Mouse (Mus musculus) myocyte (in vitro differentiated cells): Measurements from ENCODE around the gene Son. TPM values are rescaled to one million over a fixed set of nuclear protein-coding genes. Genes with fewer than 3 reads are reported as not detected.
A peak's percentile ranks its signal among the peaks of the same experiment; 100 is the strongest.

ENCODE experiments used
- H3K27me3 ChIP-seq: one replicate; pipeline ENCODE4 v1.6.1; 2011; ENCODE audit not compliant: control insufficient read depth, insufficient read depth, insufficient read length
- H3K36me3 ChIP-seq: one replicate; pipeline ENCODE4 v1.6.1; 2011; ENCODE audit not compliant: control insufficient read depth, insufficient read depth
- H3K4me2 ChIP-seq: one replicate; pipeline ENCODE4 v1.6.1; 2011; ENCODE audit warnings: low read depth, control low read depth
- H3K4me3 ChIP-seq: one replicate; pipeline ENCODE4 v1.5.1; 2011; ENCODE audit warnings: mild to moderate bottlenecking, control low read depth, moderate library complexity
- H3K79me2 ChIP-seq: one replicate; pipeline ENCODE4 v1.6.1; 2011; ENCODE audit not compliant: control insufficient read depth, insufficient read depth
- H3ac ChIP-seq: one replicate; pipeline ENCODE4 v1.6.1; 2011; ENCODE audit not compliant: control insufficient read depth, insufficient read length
- CEBPB ChIP-seq: IDR thresholded peaks from 2 replicates; pipeline ENCODE4 v1.6.1; 2011; ENCODE audit warnings: mild to moderate bottlenecking, moderate library complexity; ENCODE audit not compliant: poor library complexity, insufficient read depth, severe bottlenecking
- E2F4 ChIP-seq: IDR thresholded peaks from one replicate; pipeline ENCODE4 v1.6.1; 2011; ENCODE audit warnings: mild to moderate bottlenecking, control low read depth, moderate library complexity; ENCODE audit not compliant: insufficient read depth
- MAX ChIP-seq: IDR thresholded peaks from one replicate; pipeline ENCODE4 v1.6.1; 2011; ENCODE audit warnings: low read depth, mild to moderate bottlenecking, control low read depth
- MYOD1 ChIP-seq, 3 experiments: IDR thresholded peaks; one replicate each; pipeline ENCODE4 v1.6.1; 2011; ENCODE audit warnings: control low read depth in 2 of 3, low read depth in 2 of 3, mild to moderate bottlenecking in 2 of 3, moderate library complexity in 1 of 3; ENCODE audit not compliant: insufficient read length in 2 of 3, control insufficient read depth in 1 of 3
- MYOG ChIP-seq, 3 experiments: IDR thresholded peaks; one replicate each; pipeline ENCODE4 v1.6.1; 2011; ENCODE audit warnings: control low read depth in 2 of 3, low read depth in 2 of 3, mild to moderate bottlenecking in 2 of 3; ENCODE audit not compliant: insufficient read length in 2 of 3, control insufficient read depth in 1 of 3, insufficient read depth in 1 of 3
- POLR2A ChIP-seq: IDR thresholded peaks from one replicate; pipeline ENCODE4 v1.6.1; 2011; ENCODE audit warnings: low read depth, mild to moderate bottlenecking, control low read depth, moderate library complexity; ENCODE audit not compliant: insufficient read length
- POLR2AphosphoS2 ChIP-seq: IDR thresholded peaks from one replicate; pipeline ENCODE4 v1.6.1; 2011; ENCODE audit warnings: low read depth, control low read depth; ENCODE audit not compliant: insufficient read length
- REST ChIP-seq: IDR thresholded peaks from one replicate; pipeline ENCODE4 v1.6.1; 2011; ENCODE audit warnings: mild to moderate bottlenecking, control low read depth, moderate library complexity; ENCODE audit not compliant: insufficient read depth, insufficient read length
- SRF ChIP-seq: IDR thresholded peaks from one replicate; pipeline ENCODE4 v1.6.1; 2011; ENCODE audit warnings: low read depth; ENCODE audit not compliant: control insufficient read depth, insufficient read length
- TCF12 ChIP-seq: IDR thresholded peaks from one replicate; pipeline ENCODE4 v1.6.1; 2011; ENCODE audit warnings: mild to moderate bottlenecking, control low read depth; ENCODE audit not compliant: poor library complexity, insufficient read depth, severe bottlenecking
- TCF3 ChIP-seq: IDR thresholded peaks from one replicate; pipeline ENCODE4 v1.6.1; 2011; ENCODE audit warnings: low read depth, control low read depth; ENCODE audit not compliant: insufficient read length
- USF1 ChIP-seq: IDR thresholded peaks from one replicate; pipeline ENCODE4 v1.6.1; 2011; ENCODE audit warnings: low read depth, mild to moderate bottlenecking, control low read depth, moderate library complexity
- polyA plus RNA-seq: library from polyadenylated mRNA; unstranded; fragments of >200 nt; fragmentation: generic; extraction: Trizol; gene quantifications from one replicate; pipeline ENCODE4 v1.2.1, GENCODE M21; 2012; ENCODE audit warnings: missing spikeins

Gene Son
- polyA plus RNA-seq, 1 experiment = 48.7 TPM

GRCm38 (mm10) chr16:91704603-91705340 lies 57.5 kb downstream of the Son start:
- H3K36me3 ChIP-seq = peaks cover 26% of the 10 kb centered on the region
- TF ChIP-seq SRF (no peak), POLR2A (no peak), E2F4 (no peak), TCF12 (no peak)
- H3K79me2 ChIP-seq = no peaks in the 10 kb centered on the region
- H3K27me3 ChIP-seq = no peaks in the 10 kb centered on the region
- no peak overlapping the region for H3K4me3 ChIP-seq
- H3ac ChIP-seq = no peak overlapping the region
- no peak overlapping the region for H3K4me2 ChIP-seq

DNA sequence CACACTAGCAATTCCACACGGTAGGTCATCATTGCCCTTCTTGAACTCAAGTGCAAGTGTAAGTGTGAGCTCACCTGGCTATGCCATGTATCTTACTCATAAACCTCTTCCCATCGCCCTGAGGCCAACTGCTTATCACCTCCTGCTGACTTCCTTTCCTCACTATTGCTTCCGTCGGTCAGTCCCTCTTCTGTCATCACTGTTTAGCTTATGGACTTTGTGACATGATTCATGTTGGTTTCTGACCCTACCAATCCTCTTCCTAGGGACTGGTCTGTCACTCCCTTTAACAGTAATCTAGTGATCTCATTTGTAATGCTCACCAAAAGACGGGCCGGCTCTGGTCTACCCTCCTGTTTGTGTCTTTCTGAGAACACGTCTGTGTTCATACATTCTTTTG lies 62.9 kb downstream of the Son start:
- Histone ChIP-seq H3K4me3 (no peak overlapping the region), H3K27me3 (no peaks in the 10 kb centered on the region), H3K4me2 (no peak overlapping the region), H3K79me2 (no peaks in the 10 kb centered on the region), H3K36me3 (peaks cover 38% of the 10 kb centered on the region), H3ac (no peak overlapping the region)
- TF ChIP-seq POLR2AphosphoS2 = no peak
- no peak for TF ChIP-seq REST
- TF ChIP-seq TCF3 = no peak
- TF ChIP-seq SRF = no peak
- TF ChIP-seq MYOG (IDR thresholded peaks at IDR 0.05; ENCODE audit: control insufficient read depth in 1 of 3, insufficient read depth in 1 of 3, insufficient read length in 2 of 3, low read depth in 2 of 3) = no peak
- TF ChIP-seq USF1 = no peak
- no peak for TF ChIP-seq POLR2A
- no peak for TF ChIP-seq E2F4
- no peak for TF ChIP-seq MAX
- no peak for TF ChIP-seq TCF12
- TF ChIP-seq CEBPB = no peak
- TF ChIP-seq MYOD1 (IDR thresholded peaks at IDR 0.05; ENCODE audit: control insufficient read depth in 1 of 3, insufficient read length in 2 of 3, low read depth in 2 of 3) = no peak

- Histone ChIP-seq H3K36me3 (peaks cover 27% of the 10 kb centered on the region), H3K79me2 (peaks cover 6% of the 10 kb centered on the region), H3K4me2 (no peak overlapping the region), H3ac (no peak overlapping the region), H3K27me3 (no peaks in the 10 kb centered on the region), H3K4me3 (no peak overlapping the region)
- TF ChIP-seq REST (no peak), MYOD1 (IDR thresholded peaks at IDR 0.05; ENCODE audit: control insufficient read depth in 1 of 3, insufficient read length in 2 of 3, low read depth in 2 of 3) (peak in 2 of 3 experiments; percentile 24 to 82), TCF12 (no peak), POLR2AphosphoS2 (peak; percentile 31), SRF (no peak), MYOG (IDR thresholded peaks at IDR 0.05; ENCODE audit: control insufficient read depth in 1 of 3, insufficient read depth in 1 of 3, insufficient read length in 2 of 3, low read depth in 2 of 3) (peak in 2 of 3 experiments; percentile 45 to 71)
These were observed 69.6 kb downstream of the Son start for GRCm38 (mm10) chr16:91716927-91717349.

GRCm38 (mm10) chr16:91717399-91717798 lies 70.1 kb downstream of the Son start:
- H3K4me2 ChIP-seq = no peak overlapping the region
- H3ac ChIP-seq = no peak overlapping the region
- H3K27me3 ChIP-seq = no peaks in the 10 kb centered on the region
- no peak for TF ChIP-seq POLR2AphosphoS2
- no peak for TF ChIP-seq SRF
- no peak for TF ChIP-seq CEBPB
- no peak for TF ChIP-seq REST
- no peak for TF ChIP-seq TCF3
- TF ChIP-seq MYOD1 (IDR thresholded peaks at IDR 0.05; ENCODE audit: control insufficient read depth in 1 of 3, insufficient read length in 2 of 3, low read depth in 2 of 3) = no peak
- no peak for TF ChIP-seq USF1
- TF ChIP-seq MAX = no peak
- peaks cover 27% of the 10 kb centered on the region for H3K36me3 ChIP-seq
- H3K79me2 ChIP-seq = peaks cover 6% of the 10 kb centered on the region
- H3K4me3 ChIP-seq = no peak overlapping the region

DNA sequence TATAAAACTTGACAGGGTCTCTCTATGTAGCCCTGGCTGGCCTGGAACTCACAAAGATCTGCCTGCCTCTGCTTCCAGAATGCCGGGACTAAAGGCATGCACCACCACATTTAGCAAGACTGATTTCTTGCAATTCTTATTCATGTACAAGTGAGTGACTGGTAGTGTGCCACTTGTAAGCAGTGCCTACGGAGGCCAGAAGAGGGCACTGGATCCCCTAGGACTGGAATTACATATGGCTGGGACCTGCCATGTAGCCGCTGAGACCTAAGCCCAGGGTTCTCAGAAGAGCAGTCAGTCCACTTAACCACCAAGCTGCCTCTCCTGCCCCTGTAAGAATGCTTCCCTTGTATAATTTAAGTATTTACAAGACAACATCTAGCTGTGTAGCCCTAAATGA lies 76.9 kb downstream of the Son start:
- Histone ChIP-seq H3K79me2 (peaks cover 32% of the 10 kb centered on the region), H3K4me2 (no peak overlapping the region), H3K27me3 (no peaks in the 10 kb centered on the region), H3ac (no peak overlapping the region), H3K4me3 (no peak overlapping the region), H3K36me3 (peaks cover 5% of the 10 kb centered on the region)
- TF ChIP-seq MYOG (IDR thresholded peaks at IDR 0.05; ENCODE audit: control insufficient read depth in 1 of 3, insufficient read depth in 1 of 3, insufficient read length in 2 of 3, low read depth in 2 of 3) = no peak
- TF ChIP-seq TCF12 = no peak
- no peak for TF ChIP-seq CEBPB
- no peak for TF ChIP-seq SRF
- TF ChIP-seq POLR2A = no peak
